Mouse (Mus musculus) liver, postnatal 0 days (tissue): ENCODE data around the gene Neurod2. TPM values are rescaled to one million over a fixed set of nuclear protein-coding genes. Genes with fewer than 3 reads are reported as not detected.

Source experiments
- ATAC-seq: fragments of 200-750 bp; cut with Nextera tagmentation; 2 replicates; pipeline ENCODE4 v1.8.0; 2017; ENCODE audit warnings: mild to moderate bottlenecking, moderate library complexity
- DNase-seq: peaks from one replicate; pipeline ENCODE4 v3.0.0-alpha.2; 2016
- H3K27ac ChIP-seq: fragments of 300-500 bp; sonication (generic); 2 replicates; pipeline ENCODE4 v1.5.1; 2014; ENCODE audit warnings: antibody characterized with exemption, moderate library complexity, mild to moderate bottlenecking, low read depth
- H3K27me3 ChIP-seq: fragments of 300-500 bp; sonication (generic); 2 replicates; pipeline ENCODE4 v1.6.1; 2014; ENCODE audit warnings: low read length, control low read depth, mixed read lengths; ENCODE audit not compliant: insufficient read depth
- H3K36me3 ChIP-seq: fragments of 300-500 bp; sonication (generic); replicated peaks from 2 replicates; pipeline ENCODE4 v1.6.1; 2014; ENCODE audit warnings: mild to moderate bottlenecking, control low read depth, low read length, moderate library complexity, mixed read lengths; ENCODE audit not compliant: insufficient read depth
- H3K4me1 ChIP-seq: fragments of 300-500 bp; sonication (generic); 2 replicates; pipeline ENCODE4 v1.6.1; 2014; ENCODE audit warnings: antibody characterized with exemption, mild to moderate bottlenecking, control low read depth; ENCODE audit not compliant: insufficient read depth
- H3K4me2 ChIP-seq: fragments of 300-500 bp; sonication (generic); 2 replicates; pipeline ENCODE4 v1.6.1; 2014; ENCODE audit warnings: low read depth, mild to moderate bottlenecking, low read length, moderate library complexity, mixed read lengths
- H3K4me3 ChIP-seq: fragments of 300-500 bp; sonication (generic); 2 replicates; pipeline ENCODE4 v1.5.1; 2014; ENCODE audit warnings: low read depth, low read length
- H3K9ac ChIP-seq: fragments of 300-500 bp; sonication (generic); replicated peaks from 2 replicates; pipeline ENCODE4 v1.6.1; 2014; ENCODE audit warnings: mild to moderate bottlenecking, moderate library complexity
- H3K9me3 ChIP-seq: fragments of 300-500 bp; sonication (generic); 2 replicates; pipeline ENCODE4 v1.6.1; 2016; ENCODE audit warnings: mild to moderate bottlenecking, control low read depth, low read length, mixed read lengths
- CTCF ChIP-seq: sonication (generic); IDR thresholded peaks from 2 replicates; pipeline ENCODE4 v1.5.1; 2016; ENCODE audit warnings: antibody characterized with exemption, low read depth
- EP300 ChIP-seq: IDR thresholded peaks from 2 replicates; pipeline ENCODE4 v1.6.1; 2016; ENCODE audit warnings: antibody characterized with exemption, low read depth, mild to moderate bottlenecking
- WGBS: fragments of 180-500 bp; shearing (Covaris S2); extraction: QIAGEN DNeasy Blood & Tissue Kit; methylation state at CpG from one replicate; pipeline ENCODE4 v1.1.7; 2014; ENCODE audit not compliant: insufficient replicate concordance; 5-methylcytosine and 5-hydroxymethylcytosine counted together
- polyA plus RNA-seq: library from polyadenylated mRNA; unstranded; fragments of >200 nt; fragmentation: Nextera tagmentation; extraction: Ambion mirVana; gene quantifications from 2 replicates; pipeline ENCODE4 v1.2.1, GENCODE M21; 2015

Neurod2 gene
- polyA plus RNA-seq, 1 experiment from 2014 or later, result not detected

DNA sequence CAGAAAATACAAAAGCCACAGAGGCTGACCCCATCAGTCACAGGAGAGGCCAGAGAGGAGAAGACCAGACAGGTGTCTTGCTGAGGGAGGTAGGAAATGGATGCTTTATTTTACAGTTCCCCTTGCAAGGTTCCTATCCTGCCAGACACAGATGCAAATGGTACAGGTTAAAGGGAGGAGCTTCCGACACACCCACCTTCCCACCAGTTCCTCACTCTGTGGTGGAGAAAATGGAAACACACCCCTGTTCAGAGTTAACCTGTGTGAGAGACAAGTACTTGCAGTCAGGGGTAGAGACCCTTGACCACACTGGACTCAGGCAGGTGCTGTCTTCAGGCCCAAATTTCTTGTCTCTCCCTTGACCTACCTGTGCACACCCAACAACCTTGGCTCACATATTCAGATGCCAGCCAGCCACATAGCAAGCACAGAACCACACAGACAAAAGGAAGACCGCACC is 1.3 kb upstream of the Neurod2 start:
- no peak overlapping the region for H3K4me3 ChIP-seq
- H3K4me2 ChIP-seq, result no peak overlapping the region
- TF ChIP-seq CTCF (no peak), EP300 (no peak)
- DNase-seq, result no peak
- H3K27me3 ChIP-seq, result peaks cover 99% of the 10 kb centered on the region
- H3K4me1 ChIP-seq, result peaks cover 15% of the 10 kb centered on the region; the same call in 1 of the 2 replicates
- no peak for ATAC-seq
- WGBS, result 34% methylated on average over 2 of the region's 2 CpGs
- H3K27ac ChIP-seq, result no peak overlapping the region
- no peaks in the 10 kb centered on the region for H3K36me3 ChIP-seq
- H3K9me3 ChIP-seq, result no peaks in the 10 kb centered on the region
- H3K9ac ChIP-seq, result no peak overlapping the region

DNA sequence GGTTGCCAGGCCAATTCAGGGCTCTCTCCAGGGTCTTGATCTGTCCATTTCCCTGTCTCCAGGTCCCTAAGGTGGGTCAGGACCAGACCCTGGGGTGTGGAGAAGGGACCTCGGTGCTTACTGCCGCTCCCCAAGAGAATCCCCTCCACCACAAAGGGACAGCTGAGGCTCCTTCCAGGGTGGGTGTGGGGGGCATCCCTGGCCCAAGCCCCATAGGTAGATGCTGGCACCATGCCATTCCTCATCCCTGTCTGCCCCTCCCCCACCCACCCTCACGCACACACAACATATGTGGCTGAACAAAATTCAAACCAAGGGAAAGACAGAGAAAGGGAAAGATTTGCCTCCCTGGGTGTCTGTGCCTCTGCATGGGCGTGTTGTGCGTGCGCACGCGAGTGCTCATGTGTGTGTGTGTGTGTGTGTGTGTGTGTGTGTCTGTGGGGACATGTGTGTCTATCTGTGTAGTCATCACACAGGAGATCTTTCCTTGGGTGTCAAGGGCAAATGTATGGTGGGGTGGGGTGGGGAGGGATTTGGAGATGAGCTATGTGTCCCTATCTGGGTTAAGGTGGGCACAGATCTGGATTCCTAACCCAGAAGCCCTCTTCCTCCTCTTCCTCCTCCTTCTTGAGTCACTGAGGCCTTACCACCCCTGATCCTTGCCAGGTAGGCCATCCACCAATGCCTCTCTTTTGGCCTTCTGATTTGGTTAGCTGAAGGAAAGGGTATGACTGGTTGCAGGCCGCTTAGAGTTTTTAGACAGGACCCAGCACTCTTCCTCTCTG is 704 bp upstream of the Neurod2 start:
- Histone ChIP-seq H3K4me3 (no peak overlapping the region), H3K36me3 (no peaks in the 10 kb centered on the region), H3K27ac (no peak overlapping the region), H3K9ac (no peak overlapping the region), H3K4me2 (no peak overlapping the region), H3K4me1 (peaks cover 15% of the 10 kb centered on the region; the same call in 1 of the 2 replicates), H3K27me3 (peaks cover 99% of the 10 kb centered on the region), H3K9me3 (no peaks in the 10 kb centered on the region)
- ATAC-seq, result no peak
- TF ChIP-seq EP300, result no peak
- TF ChIP-seq CTCF, result no peak
- no peak for DNase-seq
- 39% methylated on average over 9 of the region's 9 CpGs for WGBS

DNA sequence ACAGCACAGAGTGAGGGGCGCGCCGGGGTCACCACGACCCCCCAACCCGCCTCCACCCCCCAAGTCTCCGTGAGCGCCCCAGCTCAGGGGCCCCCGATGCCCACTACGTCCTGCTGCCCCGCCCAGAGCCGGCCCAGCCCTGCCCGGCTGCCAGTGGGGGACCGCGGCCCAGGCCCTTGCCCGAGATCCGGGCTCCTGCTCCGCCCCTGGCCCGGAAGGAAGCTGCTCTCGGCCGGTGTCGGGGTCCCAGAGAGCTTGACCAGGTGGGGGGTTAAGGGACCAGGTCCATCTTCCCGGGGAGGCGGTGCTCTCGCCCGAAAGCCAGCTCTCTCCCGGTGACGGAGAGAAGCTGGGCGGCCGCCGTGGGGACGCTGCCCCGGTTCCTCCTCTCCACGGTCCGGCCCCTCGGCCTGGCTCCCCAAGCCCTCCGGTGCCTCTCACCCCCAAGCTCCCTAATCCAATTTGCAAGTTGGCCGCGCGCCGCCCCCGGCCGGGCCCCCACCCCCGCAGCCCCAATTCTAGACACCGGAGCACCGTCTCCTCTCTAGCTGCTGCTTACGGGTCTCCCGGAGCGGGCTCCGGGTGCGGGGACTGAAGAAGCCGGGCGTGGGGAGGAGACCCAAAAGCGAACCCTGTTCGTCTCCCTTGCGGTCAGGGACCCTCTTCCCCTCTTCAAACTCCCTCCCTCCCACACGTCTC is 928 bp downstream of the Neurod2 start:
- Histone ChIP-seq H3K4me2 (peak overlapping the region; percentile 42; the same call in 1 of the 2 replicates), H3K4me3 (peak overlapping the region; percentile 31), H3K9ac (no peak overlapping the region), H3K27me3 (peaks cover 99% of the 10 kb centered on the region), H3K36me3 (no peaks in the 10 kb centered on the region), H3K9me3 (no peaks in the 10 kb centered on the region), H3K4me1 (peaks cover 15% of the 10 kb centered on the region; the same call in 1 of the 2 replicates), H3K27ac (no peak overlapping the region)
- WGBS, result 2% methylated on average over 52 of the region's 56 CpGs
- TF ChIP-seq EP300 (no peak), CTCF (no peak)
- DNase-seq, result no peak
- ATAC-seq, result no peak

DNA sequence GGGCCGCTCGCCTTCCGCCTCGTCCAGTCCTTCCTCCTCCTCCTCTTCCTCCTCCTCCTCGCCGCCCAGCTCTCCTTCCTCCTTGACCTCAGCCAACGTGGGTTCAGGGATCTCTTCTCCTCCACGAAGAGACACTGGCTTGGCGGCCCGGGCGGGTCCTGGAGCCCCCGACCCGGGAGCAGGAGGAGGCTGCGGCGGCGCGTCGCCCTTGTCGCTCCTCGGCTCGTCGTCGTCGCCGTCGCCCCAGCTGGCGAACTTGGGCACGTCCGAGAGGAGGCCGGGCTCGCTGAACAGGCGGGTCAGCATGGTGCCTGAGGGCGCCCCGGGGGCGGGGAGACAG is 1.4 kb downstream of the Neurod2 start:
- 2% methylated on average over 31 of the region's 35 CpGs for WGBS
- H3K4me2 ChIP-seq, result peak overlapping the region; percentile 42
- no peak overlapping the region for H3K27ac ChIP-seq

DNA sequence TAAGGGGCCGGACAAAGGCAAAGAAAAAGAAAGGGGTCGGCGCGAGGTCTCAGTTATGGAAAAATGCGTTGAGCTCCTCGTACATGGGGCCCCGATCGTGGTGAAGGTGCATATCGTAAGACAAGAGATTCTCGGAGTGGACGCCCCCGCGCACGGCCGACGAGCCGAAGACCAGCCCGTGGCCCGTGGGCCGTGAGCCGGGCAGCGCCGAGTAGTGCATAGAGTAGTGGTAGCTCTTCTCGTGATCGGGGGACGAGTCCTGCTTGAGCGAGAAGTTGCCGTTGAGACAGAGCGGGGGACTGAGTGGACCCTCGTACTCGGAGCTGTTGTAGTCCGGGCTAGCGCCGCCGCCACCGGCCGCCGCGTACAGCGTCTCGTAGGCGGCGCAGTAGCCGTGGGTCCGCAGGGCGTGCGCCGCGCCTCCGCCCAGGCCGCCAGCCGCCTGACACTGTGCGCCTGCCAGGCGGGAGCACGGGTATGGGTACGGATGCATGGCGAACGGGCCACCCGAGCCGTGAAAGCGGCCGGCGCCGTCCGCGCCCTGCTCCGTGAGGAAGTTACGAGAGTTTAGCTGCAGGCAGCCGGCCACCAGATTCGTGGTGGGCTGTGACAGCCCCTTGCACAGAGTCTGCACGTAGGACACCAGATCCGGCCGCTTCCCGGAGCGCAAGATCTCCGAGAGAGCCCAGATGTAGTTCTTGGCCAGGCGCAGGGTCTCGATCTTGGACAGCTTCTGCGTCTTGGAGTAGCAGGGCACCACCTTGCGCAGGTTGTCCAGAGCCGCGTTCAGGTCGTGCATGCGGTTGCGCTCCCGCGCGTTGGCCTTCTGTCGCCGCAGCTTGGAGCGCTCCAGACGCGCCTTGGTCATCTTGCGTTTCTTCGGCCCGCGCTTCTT is 2.1 kb downstream of the Neurod2 start:
- peaks cover 99% of the 10 kb centered on the region for H3K27me3 ChIP-seq
- peak overlapping the region; percentile 42 for H3K4me2 ChIP-seq
- H3K9me3 ChIP-seq, result no peaks in the 10 kb centered on the region
- H3K36me3 ChIP-seq, result no peaks in the 10 kb centered on the region
- peaks cover 15% of the 10 kb centered on the region; the same call in 1 of the 2 replicates for H3K4me1 ChIP-seq
- DNase-seq (no peak), ATAC-seq (no peak)
- peak overlapping the region; percentile 31 for H3K4me3 ChIP-seq
- H3K9ac ChIP-seq, result no peak overlapping the region
- 3% methylated on average over 85 of the region's 97 CpGs for WGBS
- H3K27ac ChIP-seq, result no peak overlapping the region
- TF ChIP-seq EP300 (no peak), CTCF (no peak)

More for the DNA sequence above, 1.4 kb downstream of the Neurod2 start:
- H3K4me1 ChIP-seq, result peaks cover 15% of the 10 kb centered on the region; the same call in 1 of the 2 replicates
- H3K9ac ChIP-seq, result no peak overlapping the region
- peak overlapping the region; percentile 31 for H3K4me3 ChIP-seq
- H3K36me3 ChIP-seq, result no peaks in the 10 kb centered on the region
- TF ChIP-seq CTCF (no peak), EP300 (no peak)
- ATAC-seq (no peak), DNase-seq (no peak)
- no peaks in the 10 kb centered on the region for H3K9me3 ChIP-seq
- H3K27me3 ChIP-seq, result peaks cover 99% of the 10 kb centered on the region

DNA sequence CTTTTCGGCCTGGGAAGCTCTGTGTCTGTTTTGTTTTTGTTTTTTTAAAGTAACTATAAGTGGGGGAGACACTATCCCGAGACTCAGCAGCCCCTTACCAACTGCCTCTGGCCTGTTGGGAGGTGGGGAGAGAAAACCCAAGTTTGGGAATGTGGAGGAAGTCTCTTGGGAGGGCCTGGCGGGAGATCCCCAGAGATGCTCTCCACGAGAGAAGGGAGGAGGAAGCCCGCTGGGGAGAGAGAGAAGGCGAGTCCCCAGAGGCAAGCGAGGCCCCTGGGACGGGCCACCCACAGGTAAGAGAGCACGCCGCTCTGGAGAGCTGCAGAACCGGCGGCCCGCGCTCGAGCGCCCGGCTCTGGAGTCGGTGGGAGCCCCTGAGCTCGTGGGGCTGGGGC is 2.7 kb downstream of the Neurod2 start:
- ATAC-seq (no peak), DNase-seq (no peak)
- H3K4me3 ChIP-seq, result no peak overlapping the region; the same call in 1 of the 2 replicates
- no peak overlapping the region for H3K27ac ChIP-seq
- H3K27me3 ChIP-seq, result peaks cover 99% of the 10 kb centered on the region
- peaks cover 15% of the 10 kb centered on the region; the same call in 1 of the 2 replicates for H3K4me1 ChIP-seq
- under 1% methylated on average over 19 of the region's 19 CpGs for WGBS
- TF ChIP-seq EP300, result no peak
- no peak for TF ChIP-seq CTCF
- no peaks in the 10 kb centered on the region for H3K36me3 ChIP-seq
- no peaks in the 10 kb centered on the region for H3K9me3 ChIP-seq
- no peak overlapping the region for H3K9ac ChIP-seq
- H3K4me2 ChIP-seq, result no peak overlapping the region; the same call in 1 of the 2 replicates
